Mouse (Mus musculus) liver, postnatal 0 days (tissue): ENCODE measurements around the gene Gpn2.

Experiments
- CTCF ChIP-seq: sonication (generic); IDR thresholded peaks from 2 replicates; pipeline ENCODE4 v1.5.1; 2016; ENCODE audit warnings: antibody characterized with exemption, low read depth
- EP300 ChIP-seq: IDR thresholded peaks from 2 replicates; pipeline ENCODE4 v1.6.1; 2016; ENCODE audit warnings: antibody characterized with exemption, low read depth, mild to moderate bottlenecking

DNA sequence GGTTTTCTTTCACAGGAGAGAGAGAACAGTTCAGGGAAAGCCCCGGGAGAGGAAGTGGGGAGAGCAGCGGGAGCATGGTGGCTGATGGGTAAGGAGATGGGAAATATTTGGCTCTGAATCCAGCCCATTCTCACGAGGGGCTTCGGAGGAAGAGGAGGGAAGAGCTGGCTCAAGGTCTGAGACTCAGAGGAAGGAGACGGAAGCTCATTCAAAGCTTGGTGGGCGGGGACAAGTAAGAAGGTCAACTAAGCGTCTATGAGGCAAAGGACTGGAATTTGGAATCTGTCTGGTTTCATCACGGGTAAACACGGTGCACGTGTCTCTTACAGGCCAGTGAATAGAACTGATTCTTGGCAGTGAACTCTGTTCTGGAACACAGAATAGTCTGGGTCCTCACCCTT, 14.1 kb upstream of the Gpn2 start:
- TF ChIP-seq EP300 = peak; percentile 84
- no peak for TF ChIP-seq CTCF
